Mouse (Mus musculus): Measurements from ENCODE around the gene Nuak1.

GRCm38 (mm10) chr10:84377956-84378355 lies 62.4 kb downstream of the Nuak1 start:
- TF ChIP-seq POLR2A (IDR thresholded peaks at IDR 0.05; ENCODE audit: extremely low read depth, insufficient read depth, low read length) (no peak), CTCF (IDR thresholded peaks at IDR 0.05; ENCODE audit: low read depth, low read length) (no peak)

Data from liver, adult 2 months (tissue).